In the genomic region with DNA sequence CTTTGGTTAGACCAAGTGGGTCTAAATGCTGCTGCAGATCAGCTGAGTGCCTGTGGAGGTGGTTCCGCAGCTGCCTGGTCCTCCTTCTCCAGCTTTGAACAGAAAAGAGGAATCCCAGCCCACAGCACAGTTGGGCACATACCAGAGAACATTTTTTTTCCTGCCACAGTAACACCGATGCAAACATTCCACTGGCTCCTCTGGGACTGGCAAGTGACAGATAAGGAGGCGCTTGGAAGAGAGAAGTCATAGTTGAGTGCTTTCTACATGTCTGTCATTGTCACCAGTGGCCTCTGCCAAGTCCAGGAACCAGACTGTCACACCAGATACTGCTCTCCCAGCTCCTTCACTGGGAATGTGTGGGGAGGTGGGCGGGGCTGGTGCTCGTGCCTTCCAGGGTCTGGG, we compare ENCODE assay signal across 14 mouse cellular contexts.
A peak's percentile ranks its signal among the peaks of the same experiment; 100 is the strongest.
DNase-seq lines count a peak whose midpoint lies in the region; ATAC-seq and TF ChIP-seq lines count a peak whose summit lies in the region.
"Had no signal": no experiment of that assay in that cellular context is flagged by ENCODE, and none has a peak within 500 bp of the region (broad histone marks: within the 10 kb centered on the region; RNA-seq: fewer than 3 reads in every experiment).

No protein-coding gene starts in this region.

- peaks cover 9% of the 10 kb centered on the region for H3K4me1 ChIP-seq in lung, embryonic 16.5 days (replicated peaks; ENCODE audit: control insufficient read depth, insufficient read depth, low read length)
- H3K4me1 ChIP-seq in heart, embryonic 13.5 days, result peaks cover 48% of the 10 kb centered on the region
- 0 out of 2 replicates have a peak, but pooled peaks cover 3% of the 10 kb centered on the region for H3K4me1 ChIP-seq in thymus, adult 2 months (replicated peaks; ENCODE audit: control insufficient read depth, insufficient read depth, low read length)

- no peak for TF ChIP-seq POLR2A in thymus, adult 2 months (IDR thresholded peaks at IDR 0.05; ENCODE audit: control insufficient read depth, extremely low read depth, insufficient read depth, low read length, poor library complexity)

- no peak overlapping the region for H3K4me2 ChIP-seq in lung, embryonic 16.5 days (ENCODE audit: low read depth, low read length)
- H3K4me2 ChIP-seq in heart, embryonic 13.5 days, result peak overlapping the region; percentile 43

- H3K4me3 ChIP-seq in lung, embryonic 16.5 days (ENCODE audit: low read length), result no peak overlapping the region
- H3K4me3 ChIP-seq in heart, embryonic 13.5 days, result peak overlapping the region; percentile 22
- H3K4me3 ChIP-seq in thymus, adult 2 months (ENCODE audit: control insufficient read depth, insufficient read depth, low read length), result no peak overlapping the region
- H3K4me3 ChIP-seq: layer of hippocampus, adult 2 months had no signal

- 16% methylated on average over 5 of the region's 5 CpGs for WGBS in lung, embryonic 16.5 days
- 9% methylated on average over 5 of the region's 5 CpGs for WGBS in heart, embryonic 13.5 days
- 93% methylated on average over 5 of the region's 5 CpGs for WGBS in thymus, adult 2 months

- no peak overlapping the region for H3K9ac ChIP-seq in lung, embryonic 16.5 days (ENCODE audit: low read length)
- 0 out of 2 replicates have a peak overlapping the region, but pooled peaks have one; percentile 29 for H3K9ac ChIP-seq in heart, embryonic 13.5 days
- H3K9ac ChIP-seq: liver, embryonic 14.5 days had no signal

- peak; percentile 46 to 66 for DNase-seq in frontal cortex, adult 2 months (ENCODE audit: extremely low spot score in 1 of 2, low spot score in 1 of 2)
- DNase-seq in frontal cortex, postnatal 25 days (ENCODE audit: low spot score in 2 of 2), result no peak
- DNase-seq in lung, postnatal 25 days (ENCODE audit: low spot score), result no peak
- peak; percentile 19 for DNase-seq in lung, postnatal 14 days
- no peak for DNase-seq in ovary, adult 18-20 months (ENCODE audit: low spot score)
- no peak for DNase-seq in thymus, adult 2 months
- DNase-seq: adrenal gland, postnatal 36 days; cerebellum, adult 9-10 months had no signal

- ATAC-seq in lung, embryonic 16.5 days (ENCODE audit: low read depth), result peak; percentile 87
- ATAC-seq in heart, embryonic 13.5 days (ENCODE audit: extremely low read depth, insufficient number of reproducible peaks, low FRiP score, low TSS enrichment), result peak; percentile 78; the same call in 1 of the 2 replicates
- ATAC-seq: intestine, postnatal 0 days; Patski had no signal

- TF ChIP-seq CTCF in thymus, adult 2 months (IDR thresholded peaks at IDR 0.05; ENCODE audit: borderline replicate concordance, control insufficient read depth, extremely low read depth, insufficient read depth, low read length, poor library complexity), result no peak

- no peaks in the 10 kb centered on the region for H3K36me3 ChIP-seq in lung, embryonic 16.5 days (ENCODE audit: control insufficient read depth, insufficient read depth, low read length)
- no peaks in the 10 kb centered on the region for H3K36me3 ChIP-seq in heart, embryonic 13.5 days
- no peaks in the 10 kb centered on the region for H3K36me3 ChIP-seq in thymus, adult 2 months (ENCODE audit: control insufficient read depth, insufficient read depth, low read length)

- H3K27ac ChIP-seq in lung, embryonic 16.5 days (ENCODE audit: low read length), result no peak overlapping the region
- peak overlapping the region; percentile 79 for H3K27ac ChIP-seq in heart, embryonic 13.5 days (replicated peaks)
- H3K27ac ChIP-seq in thymus, adult 2 months (ENCODE audit: control insufficient read depth, insufficient read depth, low read length), result no peak overlapping the region
- H3K27ac ChIP-seq: layer of hippocampus, adult 2 months; liver, embryonic 14.5 days had no signal

- H3K9me3 ChIP-seq in lung, embryonic 16.5 days (ENCODE audit: control insufficient read depth, low read length), result no peaks in the 10 kb centered on the region
- H3K9me3 ChIP-seq in heart, embryonic 13.5 days, result no peaks in the 10 kb centered on the region

- H3K27me3 ChIP-seq in lung, embryonic 16.5 days (ENCODE audit: control insufficient read depth, insufficient read depth, low read depth, low read length), result no peaks in the 10 kb centered on the region
- no peaks in the 10 kb centered on the region for H3K27me3 ChIP-seq in heart, embryonic 13.5 days (replicated peaks)
- H3K27me3 ChIP-seq in thymus, adult 2 months (ENCODE audit: control insufficient read depth, insufficient read depth, low read length), result no peaks in the 10 kb centered on the region
- H3K27me3 ChIP-seq: Patski had no signal

Comparison
In these comparisons a context has a peak if more than half of its experiments do, and no peak if none do; other contexts are left out.
1. DNase-seq: peak in frontal cortex, adult 2 months (2 of 2) and lung, postnatal 14 days (single experiment); none in frontal cortex, postnatal 25 days (0 of 2), lung, postnatal 25 days (single experiment), ovary, adult 18-20 months (single experiment) and thymus, adult 2 months (single experiment).